Mouse (Mus musculus) heart, adult 11 months (tissue): ENCODE measurements at regions not wholly inside any gene's neighbourhood (a gene's known extent, or its start where the extent isn't known, plus 50 kb on each side); places are given as distances from the start of the nearest gene placed in this dataset.

Source experiments
- DNase-seq: peaks from one replicate; pipeline ENCODE4 v3.0.0; 2022

- DNase-seq = no peak
Measured at GRCm38 (mm10) chr14:106373451-106373850, 267.5 kb downstream of the Trim52 start.

GRCm38 (mm10) chr14:106379645-106380044 lies 273.6 kb downstream of the Trim52 start:
- no peak for DNase-seq

- DNase-seq = peak; percentile 92
Measured at GRCm38 (mm10) chr14:106387671-106388070, 281.7 kb downstream of the Trim52 start.

GRCm38 (mm10) chr14:106390546-106390945 lies 284.5 kb downstream of the Trim52 start:
- DNase-seq = no peak

- peak; percentile 95 for DNase-seq
Measured at GRCm38 (mm10) chr14:106393978-106394377, 288.0 kb downstream of the Trim52 start.

- no peak for DNase-seq
Measured at GRCm38 (mm10) chr14:106412917-106413558, 307.0 kb downstream of the Trim52 start.

GRCm38 (mm10) chr14:106424714-106425113 lies 318.7 kb downstream of the Trim52 start:
- DNase-seq = peak; percentile 94

GRCm38 (mm10) chr14:106428594-106428993 lies 322.6 kb downstream of the Trim52 start:
- DNase-seq = peak; percentile 84

- peak; percentile 92 for DNase-seq
Measured at GRCm38 (mm10) chr14:106439282-106439681, 333.3 kb downstream of the Trim52 start.

GRCm38 (mm10) chr14:106489074-106489473 lies 383.1 kb downstream of the Trim52 start:
- DNase-seq = no peak

GRCm38 (mm10) chr14:106491389-106491788 lies 385.4 kb downstream of the Trim52 start:
- DNase-seq = no peak

GRCm38 (mm10) chr14:106500344-106501135 lies 394.5 kb downstream of the Trim52 start:
- DNase-seq = peak; percentile 86

GRCm38 (mm10) chr14:106506921-106507320 lies 400.9 kb downstream of the Trim52 start:
- DNase-seq = no peak

GRCm38 (mm10) chr14:106518552-106519358 lies 412.8 kb downstream of the Trim52 start:
- no peak for DNase-seq

- DNase-seq = no peak
Measured at GRCm38 (mm10) chr14:106520808-106521207, 414.8 kb downstream of the Trim52 start.

- DNase-seq = no peak
Measured at GRCm38 (mm10) chr14:106550150-106550549, 444.2 kb downstream of the Trim52 start.

- DNase-seq = no peak
Measured at GRCm38 (mm10) chr14:106579281-106579680, 473.3 kb downstream of the Trim52 start.

GRCm38 (mm10) chr14:106581886-106582285 lies 475.9 kb downstream of the Trim52 start:
- no peak for DNase-seq

GRCm38 (mm10) chr14:106593352-106593751 lies 487.4 kb downstream of the Trim52 start:
- DNase-seq = no peak

- no peak for DNase-seq
Measured at GRCm38 (mm10) chr14:106593980-106594379, 488.0 kb downstream of the Trim52 start.

- DNase-seq = no peak
Measured at GRCm38 (mm10) chr14:106607041-106607440, 501.0 kb downstream of the Trim52 start.

- no peak for DNase-seq
Measured at GRCm38 (mm10) chr14:106608341-106608927, 502.4 kb downstream of the Trim52 start.
